Mouse (Mus musculus) neutrophil, adult 65 days (primary cell): Measurements from ENCODE around the gene Gm17124. TPM values are rescaled to one million over a fixed set of nuclear protein-coding genes. Genes with fewer than 3 reads are reported as not detected.

ENCODE experiments used
- total RNA-seq: library from RNA; stranded (reverse); gene quantifications from 2 replicates; pipeline ENCODE4 v1.2.4, GENCODE M21; 2023

The Gm17124 gene
- total RNA-seq = not detected in 2 replicates

GRCm38 (mm10) chr14:42599782-42600181 is at the start of gene Gm17124:
TSS of gene Gm17124 (minus strand) at chr14:42599882.

GRCm38 (mm10) chr14:42641817-42642216 is 42.1 kb upstream of the Gm17124 start, which contains the start of gene Gm3633:
TSS of gene Gm3633 (minus strand) at chr14:42641917.

Other genes with a start within 250 kb of the Gm17124 start
- gene Gm8005, start 160.2 kb downstream of the Gm17124 start, total RNA-seq = not detected in 2 replicates
- gene Gm8011, start 136.0 kb downstream of the Gm17124 start, total RNA-seq = not detected in 2 replicates
- not detected in 2 replicates for gene Gm8020, start 97.5 kb downstream of the Gm17124 start, total RNA-seq
- gene Gm8024, start 75.6 kb downstream of the Gm17124 start, total RNA-seq = not detected in 2 replicates
- gene Gm3633, start 42.0 kb upstream of the Gm17124 start, total RNA-seq = not detected in 2 replicates
- gene Gm10378, start 56.1 kb upstream of the Gm17124 start, total RNA-seq = not detected in 2 replicates
- gene Gm3015, start 168.9 kb upstream of the Gm17124 start, total RNA-seq = not detected in 2 replicates
- gene Gm10377, start 198.1 kb upstream of the Gm17124 start, total RNA-seq = not detected in 2 replicates